Mouse (Mus musculus) forebrain, postnatal 0 days (tissue): ENCODE data around the gene Trp73. TPM values are rescaled to one million over a fixed set of nuclear protein-coding genes. Genes with fewer than 3 reads are reported as not detected.
A peak's percentile ranks its signal among the peaks of the same experiment; 100 is the strongest.

Source experiments
- ATAC-seq: fragments of 200-750 bp; cut with Nextera tagmentation; 2 replicates; pipeline ENCODE4 v1.8.0; 2017; ENCODE audit warnings: mild to moderate bottlenecking, moderate library complexity
- DNase-seq: peaks from one replicate; pipeline ENCODE4 v3.0.0-alpha.2; 2015
- H3K27ac ChIP-seq: fragments of 300-500 bp; sonication (generic); 2 replicates; pipeline ENCODE4 v1.5.1; 2014; ENCODE audit warnings: low read depth, mild to moderate bottlenecking, antibody characterized with exemption, low read length, moderate library complexity, mixed read lengths
- H3K27me3 ChIP-seq: fragments of 300-500 bp; sonication (generic); 2 replicates; pipeline ENCODE4 v1.6.1; 2014; ENCODE audit warnings: mild to moderate bottlenecking, low read length, mixed read lengths; ENCODE audit not compliant: insufficient read depth
- H3K36me3 ChIP-seq: fragments of 300-500 bp; sonication (generic); 2 replicates; pipeline ENCODE4 v1.6.1; 2014; ENCODE audit warnings: mild to moderate bottlenecking, moderate library complexity; ENCODE audit not compliant: insufficient read depth
- H3K4me1 ChIP-seq: fragments of 300-500 bp; sonication (generic); 2 replicates; pipeline ENCODE4 v1.6.1; 2014; ENCODE audit warnings: antibody characterized with exemption; ENCODE audit not compliant: insufficient read depth
- H3K4me2 ChIP-seq: fragments of 300-500 bp; sonication (generic); 2 replicates; pipeline ENCODE4 v1.6.1; 2014; ENCODE audit warnings: low read depth, mild to moderate bottlenecking, moderate library complexity
- H3K4me3 ChIP-seq: fragments of 300-500 bp; sonication (generic); 2 replicates; pipeline ENCODE4 v1.5.1; 2014; ENCODE audit warnings: low read depth, low read length, mixed read lengths
- H3K9ac ChIP-seq: fragments of 300-500 bp; sonication (generic); 2 replicates; pipeline ENCODE4 v1.6.1; 2014; ENCODE audit warnings: mild to moderate bottlenecking
- H3K9me3 ChIP-seq: fragments of 300-500 bp; sonication (generic); 2 replicates; pipeline ENCODE4 v1.6.1; 2016; ENCODE audit warnings: low read length
- CTCF ChIP-seq: sonication (generic); IDR thresholded peaks from 2 replicates; pipeline ENCODE4 v1.5.1; 2016; ENCODE audit warnings: antibody characterized with exemption, control low read depth, low read depth
- WGBS: fragments of 180-500 bp; shearing (Covaris S2); extraction: QIAGEN DNeasy Blood & Tissue Kit; methylation state at CpG from one replicate; pipeline ENCODE4 v1.1.7; 2014; 5-methylcytosine and 5-hydroxymethylcytosine counted together
- polyA plus RNA-seq: library from polyadenylated mRNA; unstranded; fragments of >200 nt; fragmentation: Nextera tagmentation; extraction: Ambion mirVana; gene quantifications from 2 replicates; pipeline ENCODE4 v1.2.1, GENCODE M21; 2015
- total RNA-seq: library from RNA; depleted of rRNA; stranded (reverse); fragments of >200 nt; gene quantifications from 2 replicates; pipeline ENCODE4 v1.2.3, GENCODE M21; 2014

Trp73 gene
- total and polyA plus RNA-seq, 2 experiments from 2014 or later: 3.9 to 4.1 TPM

- WGBS: 82% methylated on average over 4 of the region's 4 CpGs
- ATAC-seq (peak; percentile 18; the same call in 1 of the 2 replicates), DNase-seq (no peak)
- H3K27ac ChIP-seq: no peak overlapping the region
- H3K4me2 ChIP-seq: no peak overlapping the region
- peaks cover 21% of the 10 kb centered on the region for H3K27me3 ChIP-seq
- H3K9ac ChIP-seq: no peak overlapping the region
- no peaks in the 10 kb centered on the region for H3K9me3 ChIP-seq
- TF ChIP-seq CTCF: no peak
- H3K4me3 ChIP-seq: no peak overlapping the region
- peaks cover 49% of the 10 kb centered on the region for H3K36me3 ChIP-seq
- no peaks in the 10 kb centered on the region for H3K4me1 ChIP-seq
Observed at GRCm38 (mm10) chr4:154022407-154022806, 117.6 kb downstream of the Trp73 start.

GRCm38 (mm10) chr4:154021432-154021831, 118.6 kb downstream of the Trp73 start:
- Histone ChIP-seq H3K4me2 (no peak overlapping the region), H3K4me3 (no peak overlapping the region), H3K4me1 (no peaks in the 10 kb centered on the region), H3K27me3 (peaks cover 14% of the 10 kb centered on the region), H3K27ac (no peak overlapping the region), H3K9me3 (no peaks in the 10 kb centered on the region), H3K36me3 (peaks cover 58% of the 10 kb centered on the region), H3K9ac (no peak overlapping the region)
- DNase-seq: no peak
- 86% methylated on average over 9 of the region's 9 CpGs for WGBS
- no peak for ATAC-seq
- TF ChIP-seq CTCF: no peak

- H3K4me2 ChIP-seq: no peak overlapping the region
- no peak overlapping the region for H3K4me3 ChIP-seq
- TF ChIP-seq CTCF: peak; percentile 54
- no peaks in the 10 kb centered on the region for H3K9me3 ChIP-seq
- H3K36me3 ChIP-seq: peaks cover 72% of the 10 kb centered on the region
- H3K27me3 ChIP-seq: no peaks in the 10 kb centered on the region
- DNase-seq (no peak), ATAC-seq (no peak)
- no peaks in the 10 kb centered on the region for H3K4me1 ChIP-seq
- 75% methylated on average over 7 of the region's 7 CpGs for WGBS
- no peak overlapping the region for H3K27ac ChIP-seq
- no peak overlapping the region for H3K9ac ChIP-seq
Observed at GRCm38 (mm10) chr4:154019571-154019970, 120.4 kb downstream of the Trp73 start.

GRCm38 (mm10) chr4:154015476-154015875, 124.5 kb downstream of the Trp73 start:
- Histone ChIP-seq H3K27ac (no peak overlapping the region), H3K36me3 (peaks cover 51% of the 10 kb centered on the region)
- 91% methylated on average over 11 of the region's 11 CpGs for WGBS

GRCm38 (mm10) chr4:154012132-154012882, 127.7 kb downstream of the Trp73 start:
- H3K36me3 ChIP-seq: peaks cover 24% of the 10 kb centered on the region
- no peaks in the 10 kb centered on the region for H3K9me3 ChIP-seq
- peak overlapping the region; percentile 85 for H3K9ac ChIP-seq
- H3K27me3 ChIP-seq: no peaks in the 10 kb centered on the region
- no peak; the same call in 1 of the 2 replicates for ATAC-seq
- 2% methylated on average over 55 of the region's 55 CpGs for WGBS
- H3K27ac ChIP-seq: peak overlapping the region; percentile 64
- peaks cover 12% of the 10 kb centered on the region for H3K4me1 ChIP-seq
- H3K4me2 ChIP-seq: peak overlapping the region; percentile 93
- DNase-seq: peak; percentile 33
- peak overlapping the region; percentile 93 for H3K4me3 ChIP-seq
- TF ChIP-seq CTCF: no peak

More at GRCm38 (mm10) chr4:154015476-154015875, 124.5 kb downstream of the Trp73 start:
- H3K9ac ChIP-seq: no peak overlapping the region
- no peak for ATAC-seq
- TF ChIP-seq CTCF: no peak
- no peaks in the 10 kb centered on the region for H3K27me3 ChIP-seq
- no peaks in the 10 kb centered on the region for H3K9me3 ChIP-seq
- no peak overlapping the region for H3K4me2 ChIP-seq
- DNase-seq: no peak
- H3K4me3 ChIP-seq: no peak overlapping the region
- peaks cover 12% of the 10 kb centered on the region for H3K4me1 ChIP-seq

- 3% methylated on average over 51 of the region's 59 CpGs for WGBS
- peaks cover 24% of the 10 kb centered on the region for H3K36me3 ChIP-seq
- peak within 1 kb of the TSS; percentile 64 for H3K27ac ChIP-seq
- H3K4me2 ChIP-seq: peak within 1 kb of the TSS; percentile 93
- TF ChIP-seq CTCF: 0 out of 2 replicates have a peak, but pooled peaks have one; percentile 2
- peak within 1 kb of the TSS; percentile 85 for H3K9ac ChIP-seq
- H3K4me3 ChIP-seq: peak within 1 kb of the TSS; percentile 93
- ATAC-seq (peak; percentile 97), DNase-seq (peak; percentile 89)
- peaks cover 12% of the 10 kb centered on the region for H3K4me1 ChIP-seq
- H3K27me3 ChIP-seq: no peaks in the 10 kb centered on the region
- H3K9me3 ChIP-seq: no peaks in the 10 kb centered on the region
Observed at GRCm38 (mm10) chr4:154011646-154012089, 128.3 kb downstream of the Trp73 start, which contains the start of gene Lrrc47. Gene Lrrc47, plus strand, starts transcription at chr4:154011731.
